Mouse (Mus musculus): ENCODE measurements around the gene Elf1. TPM values are rescaled to one million over a fixed set of nuclear protein-coding genes. Genes with fewer than 3 reads are reported as not detected.

Gene Elf1
- polyA plus RNA-seq, 1 experiment from 2014 or later: 3.7 TPM

DNA sequence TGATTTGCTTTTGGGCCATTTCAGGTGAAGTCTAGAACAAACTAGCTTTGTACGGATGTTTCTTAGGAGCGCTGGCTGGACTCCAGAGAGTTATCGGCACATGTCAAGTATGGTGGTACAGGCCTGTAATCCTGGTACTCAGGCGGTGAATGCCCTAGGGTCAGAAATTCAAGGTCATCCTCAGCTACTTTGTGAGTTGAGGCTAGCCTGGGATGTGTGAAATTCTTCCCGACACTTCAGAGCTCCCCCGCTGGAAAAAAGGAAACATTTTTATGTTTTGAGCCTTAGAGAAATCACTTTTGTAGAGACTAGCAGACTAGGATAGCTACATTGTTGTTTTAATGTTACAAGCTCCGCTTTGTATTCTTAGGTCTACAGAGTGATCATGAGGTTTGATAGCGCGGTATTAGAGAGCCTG, 107.5 kb downstream of the Elf1 start:
- peak overlapping the region; percentile 73 for H3K4me2 ChIP-seq
- peaks cover 25% of the 10 kb centered on the region for H3K4me1 ChIP-seq
- 0 out of 2 replicates have a peak overlapping the region, but pooled peaks have one; percentile 75 for H3K9ac ChIP-seq
- no peaks in the 10 kb centered on the region for H3K9me3 ChIP-seq (replicated peaks)
- no peaks in the 10 kb centered on the region for H3K27me3 ChIP-seq
- 91% methylated on average over 9 of the region's 9 CpGs for WGBS
- no peak overlapping the region for H3K27ac ChIP-seq
- peak overlapping the region; percentile 70 for H3K4me3 ChIP-seq
- H3K36me3 ChIP-seq (ENCODE audit: poor library complexity, severe bottlenecking): peaks cover 5% of the 10 kb centered on the region; the same call in 1 of the 2 replicates
- ATAC-seq: no peak

DNA sequence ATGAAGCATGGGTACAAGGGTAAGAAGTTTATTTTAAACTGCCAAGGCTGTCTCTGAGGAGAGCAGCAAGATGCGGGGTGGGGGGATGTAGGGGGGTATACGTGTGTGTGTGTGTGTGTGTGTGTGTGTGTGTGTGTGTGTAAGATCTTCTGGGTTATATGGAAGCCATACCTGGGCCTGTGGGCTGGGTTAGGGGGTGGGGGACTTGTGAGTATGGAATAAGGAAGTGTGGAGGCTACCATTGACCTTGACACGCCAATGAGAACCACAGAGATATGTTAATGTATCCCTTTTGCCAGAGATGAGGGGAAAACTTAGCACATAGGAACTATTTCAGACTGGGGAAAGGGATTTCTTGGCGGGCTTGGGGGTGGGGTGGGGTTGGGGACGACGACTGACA, 108.4 kb downstream of the Elf1 start:
- Histone ChIP-seq H3K4me1 (peaks cover 25% of the 10 kb centered on the region), H3K4me2 (peak overlapping the region; percentile 73), H3K9ac (no peak overlapping the region), H3K36me3 (ENCODE audit: poor library complexity, severe bottlenecking) (peaks cover 10% of the 10 kb centered on the region; the same call in 1 of the 2 replicates), H3K9me3 (replicated peaks) (no peaks in the 10 kb centered on the region), H3K27ac (no peak overlapping the region), H3K4me3 (no peak overlapping the region), H3K27me3 (no peaks in the 10 kb centered on the region)
- no peak for ATAC-seq
- WGBS: 93% methylated on average over 6 of the region's 6 CpGs

DNA sequence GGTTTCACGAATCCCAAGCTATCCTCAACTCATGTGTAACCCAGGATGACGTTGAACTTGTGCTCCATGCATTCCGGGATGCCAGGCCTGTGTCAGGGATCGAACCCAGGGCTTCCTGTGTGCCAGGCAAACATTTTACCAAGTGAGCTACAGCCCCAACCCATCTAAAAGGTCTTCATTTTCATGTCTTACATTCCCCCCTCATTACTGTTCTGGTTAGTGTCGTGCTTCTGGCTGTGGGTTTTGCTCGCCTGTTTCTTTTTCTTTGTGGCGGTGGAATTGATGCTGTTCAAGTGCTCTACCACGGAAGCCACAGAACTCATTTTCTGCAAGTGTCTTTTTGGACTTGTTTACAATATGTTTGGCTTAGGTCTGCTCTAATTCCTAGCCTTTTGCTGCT, 109.9 kb downstream of the Elf1 start:
- no peak overlapping the region for H3K4me2 ChIP-seq
- H3K9ac ChIP-seq: no peak overlapping the region
- peaks cover 25% of the 10 kb centered on the region for H3K4me1 ChIP-seq
- no peaks in the 10 kb centered on the region for H3K9me3 ChIP-seq (replicated peaks)
- 94% methylated on average over 8 of the region's 8 CpGs for WGBS
- no peak for ATAC-seq
- no peaks in the 10 kb centered on the region for H3K27me3 ChIP-seq
- H3K27ac ChIP-seq: no peak overlapping the region
- H3K36me3 ChIP-seq (ENCODE audit: poor library complexity, severe bottlenecking): peaks cover 23% of the 10 kb centered on the region; the same call in 1 of the 2 replicates
- no peak overlapping the region for H3K4me3 ChIP-seq

DNA sequence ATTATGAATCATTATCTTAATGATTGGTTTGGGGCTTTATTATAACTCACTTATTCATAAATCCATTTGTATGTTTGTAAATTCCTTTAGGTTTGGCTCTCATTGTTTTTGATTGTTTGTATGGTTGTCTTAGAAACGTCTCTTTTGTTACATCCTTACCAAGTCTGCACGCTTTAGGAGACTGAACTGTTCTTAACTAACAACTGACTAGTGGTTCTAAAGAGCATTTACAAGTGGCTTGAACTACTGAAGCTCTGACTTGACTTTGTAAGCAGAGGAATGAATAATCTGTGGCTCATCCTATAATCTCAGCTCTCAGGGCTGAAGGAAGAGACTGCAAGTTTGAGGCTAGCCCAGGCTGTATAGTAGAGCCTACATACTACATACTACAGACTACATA, 110.6 kb downstream of the Elf1 start:
- Histone ChIP-seq H3K36me3 (ENCODE audit: poor library complexity, severe bottlenecking) (peaks cover 29% of the 10 kb centered on the region), H3K9me3 (replicated peaks) (no peaks in the 10 kb centered on the region), H3K4me1 (peaks cover 22% of the 10 kb centered on the region), H3K27me3 (no peaks in the 10 kb centered on the region), H3K9ac (no peak overlapping the region), H3K4me3 (no peak overlapping the region), H3K4me2 (no peak overlapping the region), H3K27ac (no peak overlapping the region)
- ATAC-seq: no peak
- 95% methylated on average over 2 of the region's 2 CpGs for WGBS

DNA sequence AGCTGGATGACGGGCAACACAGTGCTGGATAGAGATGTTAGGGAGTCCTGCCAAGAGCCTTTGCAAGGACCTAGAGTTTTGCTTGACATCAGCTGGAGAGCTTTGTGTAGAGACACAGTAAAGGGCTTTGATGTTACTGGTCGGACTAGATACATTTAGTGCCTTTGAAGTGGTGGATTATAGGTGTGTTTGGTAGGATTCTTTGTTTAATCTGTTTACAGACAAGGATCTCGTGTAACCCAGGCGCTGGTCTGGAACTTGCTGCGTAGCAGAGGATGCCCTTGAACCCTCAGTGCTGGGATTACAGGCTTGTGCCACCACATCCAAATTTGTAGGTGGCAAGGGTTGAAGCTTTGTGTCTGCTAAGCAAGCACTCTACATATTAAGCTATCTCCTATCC, 113.1 kb downstream of the Elf1 start:
- Histone ChIP-seq H3K4me1 (peaks cover 8% of the 10 kb centered on the region), H3K9me3 (replicated peaks) (no peaks in the 10 kb centered on the region), H3K4me3 (no peak overlapping the region), H3K27ac (no peak overlapping the region), H3K4me2 (no peak overlapping the region), H3K36me3 (ENCODE audit: poor library complexity, severe bottlenecking) (peaks cover 49% of the 10 kb centered on the region), H3K9ac (no peak overlapping the region), H3K27me3 (no peaks in the 10 kb centered on the region)
- no peak for ATAC-seq
- WGBS: 84% methylated on average over 5 of the region's 5 CpGs

DNA sequence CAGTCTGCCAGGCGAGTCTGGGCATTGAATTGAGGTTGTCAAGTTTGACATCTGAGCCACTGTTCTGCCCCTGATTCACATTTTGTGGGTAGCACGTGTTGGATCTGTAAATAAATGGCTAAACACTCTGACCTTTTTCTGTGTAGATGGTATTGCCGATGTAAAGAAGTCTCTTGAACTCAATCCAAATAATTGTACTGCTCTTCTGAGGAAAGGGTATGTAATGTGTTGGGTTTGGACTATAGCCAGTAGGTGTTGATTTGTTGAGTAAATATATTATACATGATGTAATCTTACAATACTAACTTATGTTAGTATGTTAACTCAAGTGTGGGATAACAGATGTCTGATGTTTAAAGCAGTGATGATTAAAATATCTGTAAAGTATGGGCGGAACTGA, 115.6 kb downstream of the Elf1 start:
- no peak overlapping the region for H3K27ac ChIP-seq
- H3K9ac ChIP-seq: no peak overlapping the region
- no peak for ATAC-seq
- no peaks in the 10 kb centered on the region for H3K4me1 ChIP-seq
- H3K9me3 ChIP-seq (replicated peaks): no peaks in the 10 kb centered on the region
- H3K27me3 ChIP-seq: no peaks in the 10 kb centered on the region
- H3K4me2 ChIP-seq: no peak overlapping the region
- H3K4me3 ChIP-seq: no peak overlapping the region
- peaks cover 75% of the 10 kb centered on the region for H3K36me3 ChIP-seq (ENCODE audit: poor library complexity, severe bottlenecking)
- 77% methylated on average over 4 of the region's 4 CpGs for WGBS

DNA sequence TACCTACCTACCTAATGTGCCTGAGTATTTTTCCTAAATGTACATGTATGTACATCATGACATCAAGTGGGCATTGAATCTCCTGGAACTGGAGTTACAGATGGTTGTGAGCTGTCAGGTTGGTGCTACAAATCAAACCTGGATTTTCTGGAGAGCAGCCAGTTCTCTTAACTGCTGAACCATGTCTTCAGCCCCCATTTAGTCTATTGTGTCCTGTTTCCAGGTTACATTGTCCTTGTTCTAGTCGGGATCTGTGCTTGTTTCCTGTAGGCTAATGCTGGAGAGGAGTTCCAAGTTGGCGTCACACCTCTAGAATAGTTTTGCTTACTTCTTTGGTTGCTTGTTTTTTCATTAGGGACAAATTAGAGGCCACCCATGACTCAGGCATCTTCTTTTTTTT, 124.9 kb downstream of the Elf1 start:
- Histone ChIP-seq H3K4me3 (no peak overlapping the region), H3K4me1 (no peaks in the 10 kb centered on the region), H3K9ac (no peak overlapping the region), H3K27ac (no peak overlapping the region), H3K36me3 (ENCODE audit: poor library complexity, severe bottlenecking) (peaks cover 83% of the 10 kb centered on the region), H3K4me2 (no peak overlapping the region), H3K27me3 (no peaks in the 10 kb centered on the region), H3K9me3 (replicated peaks) (no peaks in the 10 kb centered on the region)
- WGBS: 82% methylated on average over 2 of the region's 2 CpGs
- no peak for ATAC-seq

DNA sequence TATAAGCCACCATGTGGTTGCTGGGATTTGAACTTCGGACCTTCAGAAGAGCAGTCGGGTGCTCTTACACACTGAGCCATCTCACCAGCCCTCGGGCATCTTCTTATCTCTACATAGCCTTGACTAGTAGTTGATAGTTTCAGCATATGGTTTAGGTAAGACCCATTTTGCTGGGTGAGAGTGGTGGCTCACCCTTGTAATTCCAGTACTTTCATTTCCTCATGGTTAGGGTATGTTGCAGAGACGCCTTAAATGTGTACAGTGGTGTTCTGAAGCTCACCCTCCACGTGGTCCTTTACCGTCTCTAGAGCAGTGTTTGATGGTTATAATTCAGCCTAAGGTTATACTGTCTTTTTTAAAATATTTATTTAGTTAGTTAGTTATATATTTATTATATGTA, 125.4 kb downstream of the Elf1 start:
- H3K36me3 ChIP-seq (ENCODE audit: poor library complexity, severe bottlenecking): peaks cover 83% of the 10 kb centered on the region
- H3K4me3 ChIP-seq: no peak overlapping the region
- no peaks in the 10 kb centered on the region for H3K4me1 ChIP-seq
- WGBS: 95% methylated on average over 6 of the region's 6 CpGs
- H3K27me3 ChIP-seq: no peaks in the 10 kb centered on the region
- no peak overlapping the region for H3K9ac ChIP-seq
- no peaks in the 10 kb centered on the region for H3K9me3 ChIP-seq (replicated peaks)
- H3K4me2 ChIP-seq: no peak overlapping the region
- no peak overlapping the region for H3K27ac ChIP-seq
- ATAC-seq: no peak

DNA sequence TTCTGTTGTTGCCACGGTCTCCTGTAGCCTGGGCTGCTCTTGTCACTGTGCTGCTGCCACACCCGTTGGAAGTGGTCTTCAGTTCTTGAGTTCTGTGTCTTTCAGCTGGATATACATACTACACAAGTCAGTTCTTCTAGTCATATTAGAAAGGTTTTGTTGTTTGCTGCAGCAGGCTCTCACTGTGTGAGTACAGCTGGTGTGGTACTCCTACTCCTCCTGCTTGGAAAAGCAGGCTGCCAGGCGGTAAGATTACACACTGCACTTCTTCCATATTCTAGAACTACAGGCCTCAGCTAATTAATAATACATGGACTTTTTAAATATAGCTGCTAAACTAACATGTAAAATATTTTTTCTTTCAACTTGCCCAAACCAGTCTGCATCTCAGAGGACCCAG, 125.9 kb downstream of the Elf1 start:
- Histone ChIP-seq H3K4me3 (no peak overlapping the region), H3K4me2 (no peak overlapping the region), H3K9me3 (replicated peaks) (no peaks in the 10 kb centered on the region), H3K27me3 (no peaks in the 10 kb centered on the region), H3K36me3 (ENCODE audit: poor library complexity, severe bottlenecking) (peaks cover 83% of the 10 kb centered on the region), H3K4me1 (no peaks in the 10 kb centered on the region), H3K9ac (no peak overlapping the region), H3K27ac (no peak overlapping the region)
- 95% methylated on average over 3 of the region's 3 CpGs for WGBS
- no peak for ATAC-seq

DNA sequence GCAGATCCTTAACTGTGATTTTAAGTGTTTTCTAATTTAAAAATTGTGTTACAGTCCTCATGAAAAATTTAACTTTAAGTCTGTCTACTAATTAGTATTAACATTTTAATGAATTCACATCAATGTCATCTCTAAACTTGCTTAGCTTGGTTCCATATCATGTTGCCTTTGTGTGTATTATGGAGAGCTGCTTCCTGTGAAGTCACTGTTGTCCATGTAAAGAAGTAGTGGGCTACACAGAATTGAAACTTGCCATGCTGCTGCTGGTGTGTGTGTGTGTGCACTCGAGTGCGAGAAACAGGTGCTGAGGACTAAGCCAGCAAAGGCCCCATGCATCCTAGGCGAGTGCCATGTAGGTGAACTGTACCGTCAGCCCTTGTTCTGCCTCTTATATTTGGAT, 126.4 kb downstream of the Elf1 start:
- H3K4me2 ChIP-seq: no peak overlapping the region
- no peak overlapping the region for H3K4me3 ChIP-seq
- WGBS: 97% methylated on average over 4 of the region's 4 CpGs
- peaks cover 85% of the 10 kb centered on the region for H3K36me3 ChIP-seq (ENCODE audit: poor library complexity, severe bottlenecking)
- no peak overlapping the region for H3K27ac ChIP-seq
- no peak overlapping the region for H3K9ac ChIP-seq
- H3K9me3 ChIP-seq (replicated peaks): no peaks in the 10 kb centered on the region
- H3K27me3 ChIP-seq: no peaks in the 10 kb centered on the region
- no peak for ATAC-seq
- no peaks in the 10 kb centered on the region for H3K4me1 ChIP-seq

DNA sequence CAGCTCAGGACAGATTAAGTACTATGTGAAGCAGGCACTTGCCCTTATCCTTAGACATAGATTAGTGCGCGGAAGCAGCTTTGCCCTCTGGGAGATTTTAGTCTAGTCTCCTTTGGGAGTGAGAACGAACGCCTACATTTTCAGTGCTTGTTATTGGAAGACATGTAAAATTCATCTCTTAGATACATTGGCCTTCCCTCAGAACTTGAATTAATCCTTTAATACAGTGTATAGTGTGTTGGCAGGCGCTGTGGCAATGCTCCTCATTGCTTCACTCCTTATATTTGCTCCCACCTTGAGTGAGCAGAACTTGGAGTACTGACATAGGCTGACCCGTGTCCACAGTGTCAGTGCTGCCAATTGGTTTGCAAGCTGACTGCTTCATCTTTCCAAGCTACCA, 127.3 kb downstream of the Elf1 start:
- H3K27me3 ChIP-seq: no peaks in the 10 kb centered on the region
- no peaks in the 10 kb centered on the region for H3K4me1 ChIP-seq
- WGBS: 94% methylated on average over 6 of the region's 6 CpGs
- no peak overlapping the region for H3K4me2 ChIP-seq
- no peak overlapping the region for H3K9ac ChIP-seq
- ATAC-seq: no peak
- peaks cover 87% of the 10 kb centered on the region for H3K36me3 ChIP-seq (ENCODE audit: poor library complexity, severe bottlenecking)
- H3K4me3 ChIP-seq: no peak overlapping the region
- no peak overlapping the region for H3K27ac ChIP-seq
- H3K9me3 ChIP-seq (replicated peaks): no peaks in the 10 kb centered on the region

DNA sequence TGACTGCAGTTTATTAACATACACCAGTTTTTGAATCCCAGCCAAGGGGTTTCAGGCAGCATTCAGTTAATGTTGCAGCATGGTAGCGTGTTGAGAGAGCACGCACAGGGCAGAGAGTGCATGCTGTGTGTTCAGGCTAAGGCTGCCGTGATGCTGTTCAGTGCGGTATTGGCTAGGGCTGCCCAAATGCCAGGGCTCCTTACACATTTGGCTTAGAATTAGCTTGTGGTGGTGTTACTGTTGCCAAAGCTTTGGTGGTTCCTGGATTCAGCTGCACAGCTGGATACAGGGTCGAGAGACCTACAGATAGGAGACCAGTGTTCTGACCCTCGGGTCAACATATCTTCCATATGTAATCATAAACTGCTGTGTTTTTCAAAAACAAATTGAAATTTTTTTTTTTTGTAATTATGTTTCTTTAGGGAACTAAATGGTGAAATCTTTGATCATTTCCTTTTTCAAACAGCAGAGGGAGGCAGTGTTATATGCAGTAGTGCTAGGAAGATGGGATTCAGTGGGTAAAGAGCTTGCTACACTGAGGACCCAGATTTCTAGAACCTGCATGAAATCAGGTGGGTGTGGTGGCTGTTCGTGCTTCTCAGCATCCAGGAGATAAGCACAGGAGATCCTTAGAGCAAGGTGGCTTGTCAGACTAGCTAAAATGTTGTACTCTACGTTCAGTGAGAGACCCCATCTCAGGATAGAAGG, 136.3 kb downstream of the Elf1 start:
- Histone ChIP-seq H3K27me3 (no peaks in the 10 kb centered on the region), H3K4me3 (no peak overlapping the region), H3K9me3 (replicated peaks) (no peaks in the 10 kb centered on the region), H3K9ac (no peak overlapping the region), H3K36me3 (ENCODE audit: poor library complexity, severe bottlenecking) (peaks cover 68% of the 10 kb centered on the region), H3K27ac (no peak overlapping the region), H3K4me1 (no peaks in the 10 kb centered on the region), H3K4me2 (no peak overlapping the region)
- peak; percentile 70 for ATAC-seq
- 87% methylated on average over 8 of the region's 8 CpGs for WGBS

DNA sequence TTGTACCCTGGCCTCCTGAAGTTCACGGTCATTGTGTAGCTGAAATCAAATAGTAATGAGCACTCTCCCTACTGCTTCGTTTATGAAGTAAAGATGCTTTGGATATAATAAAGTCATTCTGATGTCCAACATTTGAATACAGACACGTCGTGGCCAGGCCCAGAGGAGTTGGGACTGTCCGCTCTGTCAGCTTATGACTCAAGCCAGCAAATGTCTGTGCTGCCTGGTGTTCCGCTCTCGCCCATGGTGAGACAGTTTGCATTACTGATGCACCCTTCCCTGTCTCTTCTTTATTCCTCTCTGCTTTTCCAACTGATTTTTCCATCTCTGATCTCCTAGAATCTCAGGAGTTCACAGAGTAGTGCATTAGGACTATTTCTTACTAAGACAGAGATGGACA, 138.8 kb downstream of the Elf1 start:
- Histone ChIP-seq H3K9me3 (replicated peaks) (no peaks in the 10 kb centered on the region), H3K36me3 (ENCODE audit: poor library complexity, severe bottlenecking) (peaks cover 63% of the 10 kb centered on the region), H3K4me3 (no peak overlapping the region), H3K4me1 (no peaks in the 10 kb centered on the region), H3K27me3 (no peaks in the 10 kb centered on the region), H3K9ac (no peak overlapping the region), H3K27ac (no peak overlapping the region), H3K4me2 (no peak overlapping the region)
- ATAC-seq: no peak
- 94% methylated on average over 7 of the region's 7 CpGs for WGBS

Measured in forebrain, embryonic 13.5 days (tissue).